Mouse (Mus musculus) megakaryocyte, embryonic 14.5 days (primary cell): ENCODE results near the gene Pkp3. TPM values are rescaled to one million over a fixed set of nuclear protein-coding genes. Genes with fewer than 3 reads are reported as not detected.
A peak's percentile ranks its signal among the peaks of the same experiment; 100 is the strongest.

ENCODE experiments used
- H3K27me3 ChIP-seq: replicated peaks from 2 replicates; pipeline ENCODE3; 2012; ENCODE audit warnings: inconsistent platforms
- H3K36me3 ChIP-seq: replicated peaks from 2 replicates; pipeline ENCODE3; 2012; ENCODE audit warnings: low read length, inconsistent platforms, mixed read lengths
- H3K4me1 ChIP-seq: 2 replicates; pipeline ENCODE4 v1.6.1; 2012; ENCODE audit warnings: inconsistent platforms
- H3K4me3 ChIP-seq: replicated peaks from 2 replicates; pipeline ENCODE3; 2012; ENCODE audit warnings: moderate library complexity, mild to moderate bottlenecking, inconsistent platforms
- H3K9me3 ChIP-seq: 2 replicates; pipeline ENCODE4 v1.6.1; 2012; ENCODE audit warnings: inconsistent platforms
- FLI1 ChIP-seq: IDR thresholded peaks from 2 replicates; pipeline ENCODE4 v1.6.1; 2012; ENCODE audit warnings: low read length, inconsistent platforms, mixed read lengths
- GATA1 ChIP-seq: IDR thresholded peaks from 3 replicates; pipeline ENCODE4 v1.6.1; 2012; ENCODE audit warnings: mixed read lengths, low read length, inconsistent platforms, borderline replicate concordance
- polyA plus RNA-seq: library from polyadenylated mRNA; stranded (reverse); fragments of >175 nt; gene quantifications from 2 replicates; pipeline ENCODE4 v1.2.3, GENCODE M21; 2012; ENCODE audit warnings: low replicate concordance; ENCODE audit not compliant: insufficient read depth

The Pkp3 gene
- polyA plus RNA-seq, 1 experiment = 3.0 TPM

- peaks cover 51% of the 10 kb centered on the region for H3K27me3 ChIP-seq
- H3K4me1 ChIP-seq = peaks cover 69% of the 10 kb centered on the region
- H3K36me3 ChIP-seq = no peaks in the 10 kb centered on the region
- TF ChIP-seq FLI1 = no peak
- TF ChIP-seq GATA1 = no peak
- H3K4me3 ChIP-seq = no peak overlapping the region
- no peaks in the 10 kb centered on the region for H3K9me3 ChIP-seq
Observed at GRCm38 (mm10) chr7:141068351-141068750, 9.7 kb upstream of the Pkp3 start.

DNA sequence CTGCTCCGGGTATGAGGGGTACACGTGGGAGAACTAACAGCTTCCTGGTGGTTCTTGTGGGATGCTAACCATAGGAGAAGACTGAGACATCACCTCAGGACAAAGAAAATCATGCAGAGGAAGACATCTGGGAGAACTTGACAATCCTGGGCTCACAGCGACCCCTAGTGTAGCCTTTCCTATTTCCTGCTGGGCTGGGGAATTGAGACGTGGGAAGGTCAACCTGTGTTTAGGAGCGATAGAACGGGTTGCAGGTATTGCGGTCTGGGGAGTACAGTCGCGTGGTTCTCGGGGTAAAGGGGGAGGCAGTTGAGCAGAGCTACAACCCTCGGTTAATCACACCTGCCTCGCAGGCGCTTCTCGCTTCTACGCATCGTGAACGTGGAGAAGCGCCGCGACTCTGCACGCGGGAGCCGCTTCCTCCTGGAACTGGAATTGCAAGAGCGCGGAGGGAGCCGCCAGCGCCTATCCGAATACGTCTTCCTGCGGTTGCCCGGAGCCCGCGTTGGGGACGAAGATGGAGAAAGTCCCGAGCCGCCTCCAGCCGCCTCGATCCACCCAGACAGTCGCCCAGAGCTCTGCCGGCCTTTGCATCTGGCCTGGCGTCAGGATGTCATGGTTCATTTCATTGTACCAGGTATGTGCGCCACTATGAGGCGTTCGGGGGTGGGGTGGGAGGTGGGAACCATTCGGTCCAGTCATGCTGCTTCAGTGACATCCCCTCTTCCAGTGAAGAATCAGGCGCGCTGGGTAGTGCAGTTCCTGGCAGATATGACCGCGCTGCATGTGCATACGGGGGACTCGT is 7.8 kb upstream of the Pkp3 start:
- Histone ChIP-seq H3K4me3 (peak overlapping the region; percentile 92), H3K9me3 (no peaks in the 10 kb centered on the region), H3K4me1 (peaks cover 58% of the 10 kb centered on the region), H3K36me3 (no peaks in the 10 kb centered on the region), H3K27me3 (peaks cover 50% of the 10 kb centered on the region)
- TF ChIP-seq GATA1 (no peak), FLI1 (no peak)

DNA sequence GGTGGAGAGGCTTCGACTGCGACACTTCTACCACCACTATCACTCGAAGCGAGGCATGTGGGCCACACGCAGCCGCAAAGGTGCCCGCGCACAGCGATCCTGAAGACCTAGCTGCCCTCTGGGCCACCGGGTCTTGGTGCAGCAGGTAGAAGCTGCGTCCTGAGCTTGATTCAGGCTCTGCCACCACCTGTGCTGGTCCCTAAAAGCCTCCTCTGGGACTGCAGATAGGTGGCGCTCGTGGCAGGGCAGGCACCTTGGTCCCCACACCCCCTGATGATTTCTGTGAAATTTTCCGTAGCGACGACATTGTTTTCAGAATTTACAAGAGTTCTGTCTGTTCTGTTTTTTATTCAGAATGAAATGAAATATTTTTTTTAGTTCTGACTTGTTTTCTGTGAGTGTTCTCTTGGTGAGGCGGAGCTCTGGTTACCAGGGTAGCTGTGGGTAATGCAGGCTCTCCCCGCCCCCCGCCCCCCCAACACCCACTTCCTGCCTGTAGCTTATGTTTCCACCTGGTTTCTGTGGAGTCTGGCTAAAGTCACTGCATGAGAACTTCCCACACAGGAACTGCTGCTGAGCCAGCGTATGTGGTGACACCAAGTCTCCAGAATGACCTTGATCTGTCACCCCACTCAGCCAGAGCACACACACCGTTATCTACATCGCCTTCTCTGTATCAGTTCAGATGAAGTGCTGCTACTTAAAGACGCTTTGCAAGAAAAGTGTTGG is 5.8 kb upstream of the Pkp3 start:
- TF ChIP-seq FLI1 = no peak
- Histone ChIP-seq H3K4me1 (peaks cover 58% of the 10 kb centered on the region), H3K36me3 (no peaks in the 10 kb centered on the region), H3K9me3 (no peaks in the 10 kb centered on the region), H3K4me3 (peak overlapping the region; percentile 87), H3K27me3 (peaks cover 50% of the 10 kb centered on the region)

DNA sequence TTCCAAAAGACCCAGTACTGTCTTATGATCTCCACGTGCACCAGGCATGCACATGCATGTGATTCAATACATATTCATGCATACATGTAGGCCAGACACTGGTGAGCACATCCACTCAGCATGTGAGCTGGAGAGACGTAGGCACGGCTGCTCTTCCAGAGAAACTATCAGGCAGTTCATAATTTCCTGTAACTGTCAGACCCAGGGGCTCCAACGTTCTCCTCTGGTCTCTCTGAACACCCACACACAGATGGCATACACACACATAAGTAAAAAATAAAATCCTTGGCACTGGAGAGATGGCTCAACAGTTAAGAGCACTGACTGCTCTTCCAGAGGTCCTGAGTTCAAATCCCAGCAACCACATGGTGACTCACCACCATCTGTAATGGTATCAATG is 4.2 kb upstream of the Pkp3 start:
- H3K9me3 ChIP-seq = no peaks in the 10 kb centered on the region
- no peak overlapping the region for H3K4me3 ChIP-seq
- H3K27me3 ChIP-seq = peaks cover 45% of the 10 kb centered on the region
- H3K4me1 ChIP-seq = peaks cover 60% of the 10 kb centered on the region
- no peaks in the 10 kb centered on the region for H3K36me3 ChIP-seq
- TF ChIP-seq GATA1 (no peak), FLI1 (no peak)

GRCm38 (mm10) chr7:141078876-141079275 is 858 bp downstream of the Pkp3 start:
- TF ChIP-seq FLI1 (no peak), GATA1 (no peak)
- H3K27me3 ChIP-seq = peaks cover 45% of the 10 kb centered on the region

DNA sequence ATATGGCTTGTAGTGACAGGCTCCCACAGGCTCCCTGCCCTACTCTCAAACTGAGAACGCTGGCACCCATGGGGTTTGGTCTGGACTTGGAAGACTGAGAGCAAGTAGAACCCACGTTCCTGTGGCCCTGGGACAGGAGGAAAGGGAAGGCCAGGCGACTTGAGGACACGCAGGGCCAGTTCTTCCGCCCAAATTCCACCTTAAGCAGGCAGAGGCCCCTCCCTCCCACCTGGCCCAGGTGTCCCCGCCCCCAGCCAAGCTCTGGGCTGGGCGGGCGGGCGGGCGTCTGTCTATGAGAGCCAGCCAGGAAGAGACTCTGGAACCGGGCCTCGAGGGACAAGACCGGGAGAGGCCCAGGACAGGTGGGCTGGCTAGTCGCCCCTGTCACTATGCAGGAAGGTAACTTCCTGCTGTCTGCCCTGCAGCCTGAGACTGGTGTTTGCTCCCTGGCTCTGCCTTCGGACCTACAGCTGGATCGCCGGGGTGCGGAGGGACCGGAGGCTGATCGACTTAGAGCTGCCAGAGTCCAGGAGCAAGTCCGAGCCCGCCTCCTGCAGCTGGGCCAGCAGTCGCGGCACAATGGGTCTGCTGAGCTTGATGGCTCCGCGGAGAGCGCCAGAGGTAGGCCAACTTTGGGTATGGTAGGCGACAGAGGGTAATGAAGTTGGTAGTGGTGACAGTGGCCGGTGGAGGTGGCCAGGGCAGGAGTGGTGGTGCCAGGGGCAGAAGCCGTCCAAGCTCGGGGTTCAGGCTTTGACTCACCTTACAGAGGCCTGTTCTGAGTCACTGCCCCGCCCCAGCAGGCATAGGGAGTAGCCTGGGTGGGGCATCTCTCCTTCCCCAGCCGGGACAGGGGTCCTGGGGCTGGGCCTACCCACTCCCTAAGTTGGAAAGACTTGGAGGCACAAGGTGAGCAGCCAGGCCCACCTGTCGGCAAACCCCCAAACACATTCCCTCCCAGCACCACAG is 1.7 kb downstream of the Pkp3 start:
- no peak for TF ChIP-seq FLI1
- TF ChIP-seq GATA1 = no peak
- no peaks in the 10 kb centered on the region for H3K9me3 ChIP-seq
- no peaks in the 10 kb centered on the region for H3K36me3 ChIP-seq
- H3K4me1 ChIP-seq = peaks cover 46% of the 10 kb centered on the region
- H3K4me3 ChIP-seq = no peak overlapping the region
- H3K27me3 ChIP-seq = peaks cover 47% of the 10 kb centered on the region

More at GRCm38 (mm10) chr7:141078876-141079275, 858 bp downstream of the Pkp3 start:
- no peaks in the 10 kb centered on the region for H3K36me3 ChIP-seq
- no peaks in the 10 kb centered on the region for H3K9me3 ChIP-seq
- H3K4me3 ChIP-seq = no peak overlapping the region
- H3K4me1 ChIP-seq = peaks cover 43% of the 10 kb centered on the region

DNA sequence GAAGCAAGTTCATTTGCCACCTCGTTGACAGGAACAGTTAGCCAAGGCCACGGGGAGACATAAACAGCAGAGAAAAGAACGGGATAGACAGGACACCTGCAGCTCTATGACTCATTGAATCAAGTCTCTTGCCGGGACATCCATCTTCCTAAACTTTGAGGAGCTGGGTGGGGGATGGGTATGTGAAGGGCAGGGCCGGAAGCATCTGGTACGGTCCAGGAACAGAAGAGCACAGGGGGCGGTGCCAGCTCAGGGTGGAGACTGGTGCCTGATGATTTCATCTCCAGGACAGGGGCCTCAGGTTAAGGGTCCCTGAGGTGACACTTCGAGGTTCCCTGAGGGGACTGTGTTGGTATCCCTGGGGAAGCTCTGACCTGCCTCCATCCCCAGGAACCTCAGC is 9.9 kb downstream of the Pkp3 start:
- peaks cover 48% of the 10 kb centered on the region for H3K36me3 ChIP-seq
- TF ChIP-seq FLI1 (no peak), GATA1 (no peak)
- peak overlapping the region; percentile 84 for H3K4me3 ChIP-seq
- H3K27me3 ChIP-seq = peaks cover 8% of the 10 kb centered on the region
- H3K9me3 ChIP-seq = no peaks in the 10 kb centered on the region
- peaks cover 58% of the 10 kb centered on the region for H3K4me1 ChIP-seq

- Histone ChIP-seq H3K4me3 (peak overlapping the region; percentile 84), H3K27me3 (peaks cover 4% of the 10 kb centered on the region), H3K36me3 (peaks cover 54% of the 10 kb centered on the region), H3K9me3 (no peaks in the 10 kb centered on the region), H3K4me1 (peaks cover 63% of the 10 kb centered on the region)
- TF ChIP-seq GATA1 (no peak), FLI1 (no peak)
Observed at GRCm38 (mm10) chr7:141088473-141088872, 10.5 kb downstream of the Pkp3 start.

DNA sequence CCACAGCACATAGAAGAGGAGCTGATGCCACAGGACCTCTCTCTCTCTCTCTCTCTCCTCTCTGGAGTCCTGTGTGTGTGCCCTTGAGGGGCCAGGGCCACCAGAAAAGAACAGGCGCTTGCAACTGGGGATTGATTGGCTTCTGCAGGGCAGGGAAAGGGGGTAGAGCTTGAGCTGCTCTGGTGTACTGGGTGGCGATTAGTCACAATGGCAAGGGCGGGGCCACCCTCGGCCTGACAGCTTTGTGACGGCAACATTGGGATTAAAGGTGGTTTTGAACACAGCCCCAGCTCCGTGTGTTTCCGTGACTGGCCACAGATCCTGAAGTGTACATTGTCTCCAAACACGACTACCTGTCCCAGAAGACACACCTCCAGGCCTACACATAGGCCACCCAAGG is 12.2 kb downstream of the Pkp3 start:
- peaks cover 77% of the 10 kb centered on the region for H3K4me1 ChIP-seq
- H3K4me3 ChIP-seq = no peak overlapping the region
- H3K9me3 ChIP-seq = no peaks in the 10 kb centered on the region
- H3K36me3 ChIP-seq = peaks cover 72% of the 10 kb centered on the region
- no peak for TF ChIP-seq FLI1
- no peak for TF ChIP-seq GATA1
- H3K27me3 ChIP-seq = no peaks in the 10 kb centered on the region
